Mouse (Mus musculus): ENCODE results near the gene Tbc1d22a. TPM values are rescaled to one million over a fixed set of nuclear protein-coding genes. Genes with fewer than 3 reads are reported as not detected.

Tbc1d22a gene
- polyA plus RNA-seq, 1 experiment: 28.1 TPM

DNA sequence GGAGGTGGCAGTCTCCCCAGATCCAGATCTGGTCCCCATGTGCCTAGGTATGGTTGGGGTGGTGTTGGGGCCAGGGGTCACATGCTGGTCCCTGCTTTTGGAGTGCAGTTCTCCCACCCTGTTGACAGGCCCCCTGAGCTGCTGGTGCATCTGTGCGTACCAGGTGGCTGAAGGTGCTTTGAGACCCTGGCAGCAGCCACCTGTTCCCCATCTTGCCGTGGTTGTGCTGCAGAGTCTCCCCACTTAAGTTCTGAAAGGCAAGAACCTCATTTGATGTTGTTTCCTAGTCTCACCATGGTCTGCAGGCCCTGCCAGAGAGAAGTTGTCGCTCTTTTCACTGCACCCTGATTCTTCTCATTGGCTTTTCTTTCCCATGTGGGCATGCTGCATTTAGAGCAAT lies 90.6 kb downstream of the Tbc1d22a start:
- Histone ChIP-seq H3K36me3 (ENCODE audit: control insufficient read depth, insufficient read depth, low read length) (peaks cover 7% of the 10 kb centered on the region; the same call in 1 of the 2 replicates), H3K27ac (ENCODE audit: insufficient read depth, low read length) (no peak overlapping the region), H3K27me3 (ENCODE audit: control insufficient read depth, insufficient read depth, low read length) (no peaks in the 10 kb centered on the region), H3K4me3 (ENCODE audit: extremely low read depth, insufficient read depth, insufficient read length) (no peak overlapping the region), H3K4me1 (ENCODE audit: control insufficient read depth, insufficient read depth, insufficient read length) (no peaks in the 10 kb centered on the region)
- TF ChIP-seq POLR2A (IDR thresholded peaks at IDR 0.05; ENCODE audit: low read depth, low read length) (no peak), CTCF (IDR thresholded peaks at IDR 0.05; ENCODE audit: extremely low read depth, insufficient read depth, insufficient read length, insufficient replicate concordance) (no peak)
- DNase-seq (ENCODE audit: low read depth in 1 of 2, low spot score in 2 of 2): no peak
- 82% methylated on average over 3 of the region's 3 CpGs for WGBS

DNA sequence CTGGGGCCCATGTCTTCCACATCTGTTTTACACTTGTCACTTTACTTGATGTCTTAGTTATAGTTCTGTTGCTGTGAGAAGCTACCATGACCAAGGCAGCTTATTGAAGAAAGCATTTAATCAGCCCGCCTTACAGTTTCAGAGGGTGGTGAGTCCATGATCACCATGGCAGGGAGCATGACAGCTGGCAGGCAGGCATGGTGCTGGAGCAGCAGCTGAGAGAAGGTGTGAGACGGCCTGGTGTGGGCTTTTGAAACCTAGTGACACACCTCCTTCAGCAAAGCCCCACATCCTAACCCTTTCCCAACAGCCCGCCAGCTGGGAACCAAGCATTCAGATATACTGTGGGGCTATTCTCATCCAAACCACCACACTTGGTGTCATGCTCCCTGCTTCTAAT lies 91.0 kb downstream of the Tbc1d22a start:
- no peak overlapping the region for H3K27ac ChIP-seq (ENCODE audit: insufficient read depth, low read length)
- TF ChIP-seq CTCF (IDR thresholded peaks at IDR 0.05; ENCODE audit: extremely low read depth, insufficient read depth, insufficient read length, insufficient replicate concordance) (no peak), POLR2A (IDR thresholded peaks at IDR 0.05; ENCODE audit: low read depth, low read length) (no peak)
- H3K4me3 ChIP-seq (ENCODE audit: extremely low read depth, insufficient read depth, insufficient read length): no peak overlapping the region
- H3K4me1 ChIP-seq (ENCODE audit: control insufficient read depth, insufficient read depth, insufficient read length): no peaks in the 10 kb centered on the region
- no peak for DNase-seq (ENCODE audit: low read depth in 1 of 2, low spot score in 2 of 2)
- WGBS: 95% methylated on average over 3 of the region's 3 CpGs
- no peaks in the 10 kb centered on the region for H3K27me3 ChIP-seq (ENCODE audit: control insufficient read depth, insufficient read depth, low read length)
- H3K36me3 ChIP-seq (ENCODE audit: control insufficient read depth, insufficient read depth, low read length): peaks cover 5% of the 10 kb centered on the region; the same call in 1 of the 2 replicates

DNA sequence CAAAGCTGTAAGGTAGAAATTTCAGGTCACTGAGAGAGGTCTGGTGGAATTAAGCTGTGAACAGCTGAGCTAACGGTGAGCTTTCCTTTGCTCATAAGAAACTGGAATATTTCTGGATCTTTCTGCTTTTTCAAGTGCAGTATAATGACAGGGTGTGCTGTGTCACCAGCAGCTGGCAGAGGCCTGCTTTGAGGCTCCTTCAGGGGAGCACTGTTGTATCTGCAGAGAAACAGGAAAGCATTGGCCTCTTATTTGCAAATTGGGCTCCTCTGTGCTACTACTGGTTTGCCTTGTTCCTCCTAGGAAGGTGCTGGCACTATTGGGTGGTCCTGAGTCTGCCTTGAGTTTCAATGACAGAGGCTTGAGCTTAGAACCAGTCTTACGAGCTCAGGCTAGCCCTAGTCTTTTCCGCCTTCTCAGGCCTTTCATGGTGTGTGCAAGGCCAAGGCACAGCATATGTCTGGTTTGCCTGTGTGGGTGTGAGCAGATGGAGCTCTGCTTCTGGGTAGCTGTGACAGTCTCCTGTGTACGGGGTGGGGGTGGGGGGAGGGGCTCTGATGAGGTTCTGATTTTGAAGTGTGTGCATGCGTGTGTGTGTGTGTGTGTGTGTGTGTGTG lies 95.1 kb downstream of the Tbc1d22a start:
- DNase-seq (ENCODE audit: low read depth in 1 of 2, low spot score in 2 of 2): no peak
- Histone ChIP-seq H3K4me1 (ENCODE audit: control insufficient read depth, insufficient read depth, insufficient read length) (no peaks in the 10 kb centered on the region), H3K27ac (ENCODE audit: insufficient read depth, low read length) (no peak overlapping the region), H3K27me3 (ENCODE audit: control insufficient read depth, insufficient read depth, low read length) (no peaks in the 10 kb centered on the region), H3K36me3 (ENCODE audit: control insufficient read depth, insufficient read depth, low read length) (peaks cover 6% of the 10 kb centered on the region), H3K4me3 (ENCODE audit: extremely low read depth, insufficient read depth, insufficient read length) (no peak overlapping the region)
- TF ChIP-seq CTCF (IDR thresholded peaks at IDR 0.05; ENCODE audit: extremely low read depth, insufficient read depth, insufficient read length, insufficient replicate concordance) (no peak), POLR2A (IDR thresholded peaks at IDR 0.05; ENCODE audit: low read depth, low read length) (no peak)
- WGBS: 71% methylated on average over 5 of the region's 5 CpGs

DNA sequence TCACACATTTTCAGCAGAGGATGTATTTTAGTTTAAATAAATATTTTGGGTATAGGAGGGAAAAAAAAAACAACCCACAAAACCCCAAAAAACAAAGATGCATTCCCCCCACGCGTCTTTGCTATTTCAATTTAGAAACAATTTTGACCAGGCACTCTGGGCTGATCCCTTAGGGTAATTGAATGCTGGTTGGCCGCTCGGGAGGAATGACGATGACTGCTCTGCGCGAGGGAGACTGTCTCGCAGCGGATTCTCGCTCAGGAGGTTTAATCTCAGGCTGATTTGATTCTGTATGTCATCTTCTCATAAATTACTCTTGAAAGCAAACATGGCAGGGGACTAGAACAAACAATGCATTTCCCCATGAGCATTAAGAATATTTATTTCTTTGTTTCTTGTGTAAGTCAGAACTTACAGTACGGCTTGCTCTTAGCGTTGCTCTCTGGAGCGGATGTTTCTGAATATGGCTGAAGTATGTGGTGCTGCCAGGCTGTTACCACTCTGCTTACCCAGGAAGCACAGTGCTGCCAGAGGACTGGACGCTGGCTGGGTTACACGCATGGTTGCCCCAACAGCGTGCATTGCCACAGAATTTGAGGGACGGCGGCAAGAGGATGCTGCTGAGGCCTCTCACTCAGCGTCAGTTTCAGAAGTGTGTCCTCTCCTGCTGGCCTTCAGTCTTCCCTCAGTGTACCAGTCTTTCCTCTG lies 106.7 kb downstream of the Tbc1d22a start:
- 96% methylated on average over 19 of the region's 19 CpGs for WGBS
- peaks cover 6% of the 10 kb centered on the region; the same call in 1 of the 2 replicates for H3K36me3 ChIP-seq (ENCODE audit: control insufficient read depth, insufficient read depth, low read length)

GRCm38 (mm10) chr15:86326341-86326740 lies 112.1 kb downstream of the Tbc1d22a start:
- H3K27ac ChIP-seq (ENCODE audit: insufficient read depth, low read length): no peak overlapping the region
- H3K4me1 ChIP-seq (ENCODE audit: control insufficient read depth, insufficient read depth, insufficient read length): peaks cover 5% of the 10 kb centered on the region; the same call in 1 of the 2 replicates
- WGBS: 88% methylated on average over 4 of the region's 4 CpGs
- TF ChIP-seq CTCF (IDR thresholded peaks at IDR 0.05; ENCODE audit: extremely low read depth, insufficient read depth, insufficient read length, insufficient replicate concordance) (no peak), POLR2A (IDR thresholded peaks at IDR 0.05; ENCODE audit: low read depth, low read length) (no peak)
- H3K27me3 ChIP-seq (ENCODE audit: control insufficient read depth, insufficient read depth, low read length): no peaks in the 10 kb centered on the region
- no peak for DNase-seq (ENCODE audit: low read depth in 1 of 2, low spot score in 2 of 2)
- H3K36me3 ChIP-seq (ENCODE audit: control insufficient read depth, insufficient read depth, low read length): peaks cover 1% of the 10 kb centered on the region; the same call in 1 of the 2 replicates
- no peak overlapping the region for H3K4me3 ChIP-seq (ENCODE audit: extremely low read depth, insufficient read depth, insufficient read length)

More for the DNA sequence above, 106.7 kb downstream of the Tbc1d22a start:
- H3K4me1 ChIP-seq (ENCODE audit: control insufficient read depth, insufficient read depth, insufficient read length): no peaks in the 10 kb centered on the region
- TF ChIP-seq POLR2A (IDR thresholded peaks at IDR 0.05; ENCODE audit: low read depth, low read length): no peak
- no peak for TF ChIP-seq CTCF (IDR thresholded peaks at IDR 0.05; ENCODE audit: extremely low read depth, insufficient read depth, insufficient read length, insufficient replicate concordance)
- DNase-seq (ENCODE audit: low read depth in 1 of 2, low spot score in 2 of 2): no peak
- no peak overlapping the region for H3K27ac ChIP-seq (ENCODE audit: insufficient read depth, low read length)
- H3K27me3 ChIP-seq (ENCODE audit: control insufficient read depth, insufficient read depth, low read length): no peaks in the 10 kb centered on the region
- no peak overlapping the region for H3K4me3 ChIP-seq (ENCODE audit: extremely low read depth, insufficient read depth, insufficient read length)

GRCm38 (mm10) chr15:86329911-86330310 lies 115.7 kb downstream of the Tbc1d22a start:
- TF ChIP-seq CTCF (IDR thresholded peaks at IDR 0.05; ENCODE audit: extremely low read depth, insufficient read depth, insufficient read length, insufficient replicate concordance): no peak
- TF ChIP-seq POLR2A (IDR thresholded peaks at IDR 0.05; ENCODE audit: low read depth, low read length): no peak
- 93% methylated on average over 7 of the region's 7 CpGs for WGBS
- Histone ChIP-seq H3K27ac (ENCODE audit: insufficient read depth, low read length) (no peak overlapping the region), H3K4me3 (ENCODE audit: extremely low read depth, insufficient read depth, insufficient read length) (no peak overlapping the region), H3K36me3 (ENCODE audit: control insufficient read depth, insufficient read depth, low read length) (no peaks in the 10 kb centered on the region), H3K27me3 (ENCODE audit: control insufficient read depth, insufficient read depth, low read length) (no peaks in the 10 kb centered on the region), H3K4me1 (ENCODE audit: control insufficient read depth, insufficient read depth, insufficient read length) (peaks cover 9% of the 10 kb centered on the region; the same call in 1 of the 2 replicates)
- no peak for DNase-seq (ENCODE audit: low read depth in 1 of 2, low spot score in 2 of 2)

DNA sequence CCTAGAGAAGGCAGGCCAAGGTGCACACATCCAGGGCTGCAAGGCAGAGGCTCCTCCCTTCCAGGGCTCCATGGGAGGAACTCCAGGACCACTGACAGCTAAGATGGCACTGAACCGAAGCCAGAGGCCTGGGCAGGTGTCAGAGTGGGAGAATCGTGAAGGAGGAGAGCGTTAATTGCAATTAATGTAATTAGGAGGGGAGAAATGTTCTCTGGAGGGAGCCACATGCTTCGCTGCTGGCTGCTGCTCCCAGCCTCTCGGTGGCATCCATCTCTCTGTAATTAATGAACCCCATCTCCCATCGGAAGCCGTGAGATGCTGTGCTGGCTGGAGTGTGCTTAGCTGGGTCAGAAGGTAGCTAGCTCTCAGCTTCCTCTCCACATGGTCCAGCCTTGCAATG lies 116.2 kb downstream of the Tbc1d22a start:
- H3K4me3 ChIP-seq (ENCODE audit: extremely low read depth, insufficient read depth, insufficient read length): no peak overlapping the region
- 91% methylated on average over 7 of the region's 7 CpGs for WGBS
- peaks cover 9% of the 10 kb centered on the region; the same call in 1 of the 2 replicates for H3K4me1 ChIP-seq (ENCODE audit: control insufficient read depth, insufficient read depth, insufficient read length)
- DNase-seq (ENCODE audit: low read depth in 1 of 2, low spot score in 2 of 2): no peak
- H3K36me3 ChIP-seq (ENCODE audit: control insufficient read depth, insufficient read depth, low read length): no peaks in the 10 kb centered on the region
- no peaks in the 10 kb centered on the region for H3K27me3 ChIP-seq (ENCODE audit: control insufficient read depth, insufficient read depth, low read length)
- no peak for TF ChIP-seq POLR2A (IDR thresholded peaks at IDR 0.05; ENCODE audit: low read depth, low read length)
- no peak for TF ChIP-seq CTCF (IDR thresholded peaks at IDR 0.05; ENCODE audit: extremely low read depth, insufficient read depth, insufficient read length, insufficient replicate concordance)
- no peak overlapping the region for H3K27ac ChIP-seq (ENCODE audit: insufficient read depth, low read length)

All from spleen, adult 2 months (tissue).